Mouse (Mus musculus) bone marrow, adult 2 months (tissue): ENCODE results near the gene Rnase13. TPM values are rescaled to one million over a fixed set of nuclear protein-coding genes. Genes with fewer than 3 reads are reported as not detected.

Source experiments
- H3K27ac ChIP-seq: fragments of 200-500 bp; 2 replicates; pipeline ENCODE4 v1.5.1; 2012; ENCODE audit warnings: low read depth, mild to moderate bottlenecking, control low read depth, inconsistent platforms, low read length; ENCODE audit not compliant: control insufficient read depth, poor library complexity, insufficient read depth
- H3K4me1 ChIP-seq: fragments of 200-500 bp; 2 replicates; pipeline ENCODE4 v1.6.1; 2011; ENCODE audit warnings: low read length; ENCODE audit not compliant: control insufficient read depth, insufficient read depth
- H3K4me3 ChIP-seq: fragments of 200-500 bp; replicated peaks from 2 replicates; pipeline ENCODE3; 2011; ENCODE audit warnings: mild to moderate bottlenecking, low read depth, low read length, control low read depth; ENCODE audit not compliant: control insufficient read depth
- CTCF ChIP-seq: fragments of 200-500 bp; IDR thresholded peaks from 2 replicates; pipeline ENCODE4 v1.5.1; 2011; ENCODE audit warnings: low read length, control low read depth; ENCODE audit not compliant: control insufficient read depth, insufficient read depth
- POLR2A ChIP-seq: fragments of 200-500 bp; IDR thresholded peaks from 2 replicates; pipeline ENCODE4 v1.6.1; 2011; ENCODE audit warnings: low read depth, mild to moderate bottlenecking, control low read depth, low read length, borderline replicate concordance; ENCODE audit not compliant: control insufficient read depth
- WGBS: fragments of 180-500 bp; shearing (Covaris S2); methylation state at CpG from one replicate; pipeline ENCODE4 v1.1.7; 2018; 5-methylcytosine and 5-hydroxymethylcytosine counted together
- polyA plus RNA-seq: library from polyadenylated mRNA; stranded (reverse); fragments of >200 nt; gene quantifications from 2 replicates; pipeline ENCODE4 v1.2.4, GENCODE M21; 2011; ENCODE audit warnings: low replicate concordance; ENCODE audit not compliant: missing spikeins, insufficient read depth, insufficient read length

The Rnase13 gene
- polyA plus RNA-seq, 1 experiment = not detected

DNA sequence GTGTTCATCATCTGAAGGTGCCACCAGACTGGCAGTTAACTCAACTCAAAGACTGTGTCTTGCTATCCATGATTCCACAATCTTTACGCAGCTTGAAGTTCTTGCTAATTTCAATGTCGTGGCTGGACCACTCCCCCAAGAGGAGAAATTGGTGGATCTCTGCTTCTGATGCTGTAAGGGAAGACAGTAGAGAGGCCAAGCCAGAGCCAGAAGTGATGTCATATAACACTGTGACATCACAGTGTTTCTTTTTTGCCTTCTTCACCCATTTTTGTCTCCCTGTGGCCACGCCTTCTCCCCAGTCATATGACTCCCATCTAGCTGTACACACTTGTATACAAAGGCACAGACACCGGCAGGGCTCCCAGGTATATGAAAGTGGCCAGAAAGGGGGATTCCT lies 4.4 kb downstream of the Rnase13 start, which contains the start of gene Tppp2:
Tppp2 (plus strand) TSS at position 301 of the 400 bp plus-strand sequence.
- no peak within 1 kb of the TSS for H3K27ac ChIP-seq
- H3K4me3 ChIP-seq = no peak within 1 kb of the TSS
- WGBS = 78% methylated on average over 4 of the region's 4 CpGs
- TF ChIP-seq CTCF (no peak), POLR2A (no peak)
- H3K4me1 ChIP-seq = no peaks in the 10 kb centered on the region

DNA sequence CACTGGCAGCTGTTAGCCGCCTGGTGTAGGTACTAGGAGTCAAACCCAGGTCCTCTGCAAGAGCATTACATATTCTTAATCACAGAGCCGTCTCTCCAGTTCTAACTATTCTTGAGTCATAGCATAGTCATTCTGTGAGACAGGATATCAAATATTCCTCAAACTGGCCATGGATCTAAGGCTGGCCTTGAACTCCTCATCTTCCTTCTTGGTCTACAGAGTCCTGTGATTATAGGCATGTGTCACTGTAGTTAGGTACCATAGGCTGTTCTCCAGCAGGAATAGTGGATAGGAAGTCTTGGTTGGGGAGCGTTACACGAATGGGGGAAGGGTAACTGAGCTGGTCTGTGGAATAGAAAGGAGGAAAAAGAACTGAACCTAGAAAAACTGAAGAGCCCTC lies 6.0 kb downstream of the Rnase13 start:
- H3K4me3 ChIP-seq = no peak overlapping the region
- 81% methylated on average over 4 of the region's 4 CpGs for WGBS
- no peaks in the 10 kb centered on the region; the same call in 1 of the 2 replicates for H3K4me1 ChIP-seq
- no peak overlapping the region for H3K27ac ChIP-seq
- TF ChIP-seq POLR2A (no peak), CTCF (no peak)

DNA sequence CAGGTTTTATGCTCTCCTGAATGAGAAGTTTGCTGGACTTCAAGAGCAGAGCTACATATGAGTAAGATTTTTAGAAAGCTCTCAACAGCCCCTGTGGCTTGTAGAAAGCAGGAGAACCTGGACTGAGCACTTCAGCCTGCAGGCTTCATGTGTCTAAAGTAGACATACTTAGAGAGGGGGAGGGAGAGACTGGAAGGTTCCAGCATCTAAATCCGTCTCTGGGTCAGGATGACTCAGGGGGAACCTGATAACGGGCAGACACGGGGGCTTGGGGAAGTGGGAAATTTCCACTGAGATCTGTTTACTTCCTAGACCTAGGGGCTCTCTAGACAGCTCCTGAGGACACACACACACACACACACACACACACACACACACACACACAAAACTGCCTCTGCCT lies 7.5 kb downstream of the Rnase13 start:
- no peak overlapping the region for H3K27ac ChIP-seq
- no peaks in the 10 kb centered on the region; the same call in 1 of the 2 replicates for H3K4me1 ChIP-seq
- no peak overlapping the region for H3K4me3 ChIP-seq
- TF ChIP-seq POLR2A = no peak
- WGBS = 1% methylated on average over 3 of the region's 3 CpGs

DNA sequence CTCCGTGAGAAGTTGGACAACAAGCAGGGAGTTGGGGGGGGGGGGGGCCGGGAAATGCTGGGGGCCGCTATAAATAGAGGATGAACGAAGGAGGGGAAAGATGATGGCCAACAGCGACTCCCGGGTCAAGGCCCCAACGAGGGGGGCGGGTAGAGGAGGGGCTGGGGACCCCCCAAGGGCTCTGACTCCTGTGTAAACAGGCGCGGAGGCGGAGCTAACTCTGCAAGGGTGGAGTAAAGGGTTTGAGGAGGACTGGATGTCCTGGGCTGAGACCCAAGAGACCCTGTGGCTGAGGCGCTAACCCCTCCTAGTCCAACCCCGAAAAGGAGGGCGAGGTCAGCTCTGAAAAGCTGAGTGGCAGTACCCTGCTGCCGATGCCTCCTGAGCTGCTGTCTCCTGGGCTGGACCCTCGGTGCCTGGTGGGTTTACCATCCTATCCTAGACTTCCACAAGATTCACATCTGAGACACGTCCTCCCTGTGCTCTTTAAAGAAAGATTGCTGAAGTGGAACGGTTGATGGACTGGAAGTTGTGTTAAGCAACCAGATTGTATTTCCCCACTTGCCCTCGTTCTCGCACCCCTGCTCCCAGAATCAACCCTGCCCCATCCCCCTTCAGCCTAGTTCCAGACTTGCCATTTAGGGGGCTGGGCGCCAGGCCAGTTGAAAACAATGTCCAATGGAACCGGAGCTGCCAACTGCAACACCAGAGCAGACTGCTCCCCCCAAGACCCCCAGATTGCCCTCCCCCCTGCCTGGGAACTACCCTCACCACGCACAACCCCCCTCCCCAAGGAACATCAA lies 8.4 kb downstream of the Rnase13 start, which contains the start of gene Ndrg2:
Ndrg2 (minus strand) TSS at position 199 of the 803 bp plus-strand sequence.
- H3K27ac ChIP-seq = peak within 1 kb of the TSS; percentile 66; the same call in 1 of the 2 replicates
- 10% methylated on average over 22 of the region's 23 CpGs for WGBS
- H3K4me3 ChIP-seq = peak within 1 kb of the TSS; percentile 64
- TF ChIP-seq POLR2A (no peak), CTCF (no peak)
- no peaks in the 10 kb centered on the region; the same call in 1 of the 2 replicates for H3K4me1 ChIP-seq

DNA sequence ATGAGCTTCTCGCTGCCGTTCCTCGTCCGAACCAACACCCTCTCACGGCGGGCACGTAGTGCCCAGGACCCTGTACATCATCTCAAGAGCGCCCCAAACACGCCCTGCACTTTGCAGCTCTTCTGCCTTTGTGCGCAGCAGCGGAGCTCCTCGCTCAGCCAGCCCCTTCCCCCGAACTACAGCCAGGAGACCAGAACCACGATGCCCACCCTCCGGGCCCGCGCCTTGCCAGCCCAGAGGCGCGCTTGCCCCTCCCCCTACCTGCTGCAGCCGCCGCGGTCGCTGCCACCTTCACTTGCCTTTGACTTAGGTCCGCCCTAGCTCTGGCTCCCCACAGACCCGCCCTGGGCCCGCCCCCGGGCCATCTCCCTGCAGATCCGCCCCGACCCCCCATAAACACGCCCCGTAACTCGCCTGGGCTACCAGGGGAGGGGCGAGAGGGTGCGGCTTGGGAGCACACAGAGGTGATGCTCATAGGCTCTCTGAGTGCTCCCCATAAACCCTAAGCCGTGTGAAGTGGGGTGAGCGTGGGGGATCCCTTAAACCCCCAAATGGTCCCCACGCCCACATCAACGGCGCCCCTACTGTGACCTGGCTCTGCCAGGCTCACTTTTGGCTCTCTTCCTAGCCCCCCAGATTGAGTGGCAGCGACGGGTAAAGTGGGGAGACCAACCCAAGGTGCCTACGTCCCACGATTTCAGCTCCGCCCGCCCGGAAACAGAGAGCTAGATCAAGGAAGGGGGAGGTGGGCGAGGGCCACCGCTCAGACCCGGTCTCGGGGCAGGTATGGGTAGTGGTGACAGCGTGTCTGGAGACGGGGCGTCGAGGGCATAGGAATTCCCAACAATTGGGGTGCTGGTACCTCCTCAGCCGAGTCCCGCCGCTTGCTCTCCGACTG lies 9.3 kb downstream of the Rnase13 start:
- TF ChIP-seq CTCF (no peak), POLR2A (no peak)
- under 1% methylated on average over 58 of the region's 58 CpGs for WGBS
- Histone ChIP-seq H3K4me3 (peak overlapping the region; percentile 64), H3K27ac (peak overlapping the region; percentile 66; the same call in 1 of the 2 replicates), H3K4me1 (no peaks in the 10 kb centered on the region; the same call in 1 of the 2 replicates)

DNA sequence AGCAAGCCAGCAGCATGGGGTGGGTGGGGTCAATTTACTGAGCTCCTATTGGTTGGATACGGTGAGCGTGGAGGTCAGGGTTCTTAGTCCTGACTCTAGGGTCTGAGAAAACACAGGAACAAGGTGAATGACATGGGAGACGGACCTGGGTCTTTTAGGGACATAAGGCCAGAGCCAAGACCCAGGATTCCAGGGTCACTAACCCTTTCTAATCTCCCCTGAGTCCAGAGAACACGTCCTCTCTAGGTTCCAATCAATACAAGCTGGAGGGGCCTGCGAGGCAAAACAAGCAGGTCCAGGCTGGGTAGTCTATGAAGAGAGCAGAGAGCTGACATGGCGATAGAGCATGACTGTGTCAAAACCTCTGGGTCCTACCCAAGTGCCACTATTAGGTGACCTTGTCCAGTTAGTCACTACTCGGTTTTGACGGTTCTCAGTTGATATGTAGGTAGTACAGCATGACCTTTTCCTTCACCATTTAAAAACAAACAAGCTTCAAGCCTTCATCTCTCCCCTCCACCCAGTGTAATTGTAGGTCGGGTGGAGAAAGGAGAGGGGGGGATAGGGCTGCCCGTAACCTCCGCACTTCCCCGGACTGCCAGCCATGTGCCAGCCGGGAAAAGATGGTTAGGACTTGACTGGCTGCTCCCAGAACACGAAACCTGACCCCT lies 10.0 kb downstream of the Rnase13 start:
- TF ChIP-seq CTCF (no peak), POLR2A (no peak)
- H3K4me1 ChIP-seq = no peaks in the 10 kb centered on the region; the same call in 1 of the 2 replicates
- H3K4me3 ChIP-seq = peak overlapping the region; percentile 64
- WGBS = 19% methylated on average over 14 of the region's 14 CpGs
- H3K27ac ChIP-seq = no peak overlapping the region

DNA sequence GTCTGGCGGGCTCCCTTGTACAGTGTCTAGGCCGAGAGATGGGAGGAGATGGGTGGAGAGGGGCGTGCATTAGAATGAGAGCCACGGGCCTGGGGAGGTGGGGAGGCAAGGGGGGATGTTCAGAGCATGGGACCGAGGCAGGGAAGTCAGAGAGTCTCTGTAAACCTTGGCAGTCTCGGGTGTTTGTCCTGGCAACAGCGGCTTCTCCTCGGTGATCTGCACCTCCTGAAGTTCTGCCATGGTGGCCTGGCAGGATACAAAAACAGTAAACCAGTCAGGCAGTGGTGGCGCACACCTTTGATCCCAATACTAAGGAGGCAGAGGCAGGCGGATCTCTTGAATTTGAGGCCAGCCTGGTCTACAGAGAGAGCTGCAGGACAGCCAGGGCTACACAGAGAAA lies 11.3 kb downstream of the Rnase13 start:
- TF ChIP-seq POLR2A (no peak), CTCF (no peak)
- Histone ChIP-seq H3K4me3 (no peak overlapping the region), H3K27ac (no peak overlapping the region), H3K4me1 (no peaks in the 10 kb centered on the region; the same call in 1 of the 2 replicates)
- 86% methylated on average over 10 of the region's 10 CpGs for WGBS
